8 mouse cellular contexts compared by ENCODE assay signal in the genomic region with DNA sequence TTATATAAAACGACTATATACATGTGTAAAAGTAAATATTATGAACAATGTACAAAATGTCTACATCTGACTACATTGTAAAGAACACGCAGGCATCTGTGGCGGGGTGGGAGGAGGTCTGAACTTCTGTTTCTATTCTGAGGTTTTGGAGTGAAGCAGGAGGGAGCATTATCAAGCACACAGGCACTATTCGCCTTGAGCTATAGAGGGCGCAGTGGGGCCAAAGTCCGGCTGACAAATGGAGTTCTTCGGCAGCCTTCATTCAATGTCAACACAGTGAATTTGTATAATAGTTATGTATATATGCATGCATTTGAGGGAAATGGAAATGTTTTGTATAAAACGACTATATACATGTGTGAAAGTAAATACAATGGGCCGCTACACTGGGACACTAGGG. TPM values are rescaled to one million over a fixed set of nuclear protein-coding genes. Genes with fewer than 3 reads are reported as not detected.
A peak's percentile ranks its signal among the peaks of the same experiment; 100 is the strongest.
DNase-seq lines count a peak whose midpoint lies in the region; ATAC-seq lines count a peak whose summit lies in the region.

No protein-coding gene starts in this region.

- WGBS in liver, embryonic 13.5 days (ENCODE audit: insufficient replicate concordance), result 4% methylated on average over 9 of the region's 9 CpGs

- DNase-seq in 416B (ENCODE audit: low read depth) (peak; percentile 52), ES-CJ7 (ENCODE audit: low read depth, low spot score) (peak; percentile 70)
- DNase-seq in cerebellum, postnatal 25 days, result peak; percentile 31 to 66
- peak; percentile 47 for DNase-seq in gastrocnemius, postnatal 14 days
- DNase-seq in liver, embryonic 13.5 days, result peak; percentile 25
- DNase-seq in neural tube, embryonic 10.5 days (ENCODE audit: extremely low spot score, low spot score), result peak; percentile 43

- H3K27me3 ChIP-seq in liver, embryonic 13.5 days, result peaks cover 7% of the 10 kb centered on the region; the same call in 1 of the 2 replicates

- H3K4me3 ChIP-seq in liver, embryonic 13.5 days (replicated peaks), result peak overlapping the region; percentile 36

- peak overlapping the region; percentile 56 for H3K4me2 ChIP-seq in liver, embryonic 13.5 days

- H3K9me3 ChIP-seq in liver, embryonic 13.5 days (replicated peaks), result no peaks in the 10 kb centered on the region

- peak; percentile 68 for ATAC-seq in inflammation-experienced regulatory T-cells, adult 6 months
- ATAC-seq in liver, embryonic 13.5 days (ENCODE audit: low read depth), result no peak
- ATAC-seq in activated CD4-positive, CD25-positive, alpha-beta regulatory T cell, adult 4 months, result no peak

- intact Hi-C loops in gastrocnemius, postnatal 14 days (cut with DNase I; ENCODE audit: low total_unique reads), result no loop called here

- no peak overlapping the region for H3K9ac ChIP-seq in liver, embryonic 13.5 days

- H3K27ac ChIP-seq in liver, embryonic 13.5 days, result no peak overlapping the region

- H3K36me3 ChIP-seq in liver, embryonic 13.5 days, result no peaks in the 10 kb centered on the region

- 0 out of 2 replicates have a peak, but pooled peaks cover 5% of the 10 kb centered on the region for H3K4me1 ChIP-seq in liver, embryonic 13.5 days (replicated peaks)

RNA-seq across cellular contexts. Expression of a gene that starts 26.1 kb away (rescaled TPM):
- 1 to 10 TPM; 7.5 to 8.3 TPM for total RNA-seq in gastrocnemius, postnatal 14 days (2021)
- polyA plus RNA-seq in inflammation-experienced regulatory T-cells, adult 6 months (2017; shearing (Covaris generic)), result 10 to 100 TPM; 30.8 to 48.3 (median 33.1) TPM
- 10.8 and 14.1 TPM in 2 replicates for polyA plus RNA-seq in liver, embryonic 13.5 days (2015; fragmentation: Nextera tagmentation; extraction: Ambion mirVana)
- polyA plus RNA-seq in activated CD4-positive, CD25-positive, alpha-beta regulatory T cell, adult 4 months (2017; shearing (Covaris generic)), result 10 to 100 TPM; 30.5 to 38.9 TPM

RNA-seq across cellular contexts. Expression of a gene that starts 57.3 kb away (rescaled TPM):
- total RNA-seq in gastrocnemius, postnatal 14 days (2021), result not detected
- not detected for polyA plus RNA-seq in inflammation-experienced regulatory T-cells, adult 6 months (2017; shearing (Covaris generic))
- polyA plus RNA-seq in liver, embryonic 13.5 days (2015; fragmentation: Nextera tagmentation; extraction: Ambion mirVana), result 3.1 and 3.7 TPM in 2 replicates
- polyA plus RNA-seq in activated CD4-positive, CD25-positive, alpha-beta regulatory T cell, adult 4 months (2017; shearing (Covaris generic)), result not detected
